Mouse (Mus musculus) heart, embryonic 11.5 days (tissue): ENCODE measurements around the gene Hspb11. TPM values are rescaled to one million over a fixed set of nuclear protein-coding genes. Genes with fewer than 3 reads are reported as not detected.

ENCODE experiments used
- ATAC-seq: fragments of 200-750 bp; cut with Nextera tagmentation; replicated peaks from 2 replicates; pipeline ENCODE4 v1.8.0; 2017; ENCODE audit warnings: moderate library complexity; ENCODE audit not compliant: insufficient number of reproducible peaks, low FRiP score, low TSS enrichment
- H3K27ac ChIP-seq: fragments of 300-500 bp; sonication (generic); 2 replicates; pipeline ENCODE4 v1.5.1; 2014; ENCODE audit warnings: mild to moderate bottlenecking, low read depth, low read length
- H3K27me3 ChIP-seq: fragments of 300-500 bp; sonication (generic); 2 replicates; pipeline ENCODE4 v1.6.1; 2014; ENCODE audit warnings: mild to moderate bottlenecking, low read length, mixed read lengths; ENCODE audit not compliant: control insufficient read depth, insufficient read depth
- H3K36me3 ChIP-seq: fragments of 300-500 bp; sonication (generic); 2 replicates; pipeline ENCODE4 v1.6.1; 2014; ENCODE audit warnings: mild to moderate bottlenecking, low read length, moderate library complexity, mixed read lengths; ENCODE audit not compliant: control insufficient read depth, insufficient read depth
- H3K4me1 ChIP-seq: fragments of 300-500 bp; sonication (generic); 2 replicates; pipeline ENCODE4 v1.6.1; 2014; ENCODE audit warnings: low read length; ENCODE audit not compliant: control insufficient read depth, insufficient read depth
- H3K4me2 ChIP-seq: fragments of 300-500 bp; sonication (generic); 2 replicates; pipeline ENCODE4 v1.6.1; 2014; ENCODE audit warnings: mild to moderate bottlenecking, moderate library complexity
- H3K4me3 ChIP-seq: fragments of 300-500 bp; sonication (generic); 2 replicates; pipeline ENCODE4 v1.5.1; 2014; ENCODE audit warnings: low read depth, low read length
- H3K9ac ChIP-seq: fragments of 300-500 bp; sonication (generic); 2 replicates; pipeline ENCODE4 v1.6.1; 2014; ENCODE audit warnings: mild to moderate bottlenecking, low read depth, low read length, moderate library complexity
- H3K9me3 ChIP-seq: fragments of 300-500 bp; sonication (generic); replicated peaks from 2 replicates; pipeline ENCODE4 v1.6.1; 2016; ENCODE audit warnings: low read length; ENCODE audit not compliant: control insufficient read depth
- WGBS: fragments of 180-500 bp; shearing (Covaris S2); extraction: QIAGEN DNeasy Blood & Tissue Kit; methylation state at CpG from one replicate; pipeline ENCODE4 v1.1.7; 2014; ENCODE audit not compliant: insufficient replicate concordance; 5-methylcytosine and 5-hydroxymethylcytosine counted together
- polyA plus RNA-seq: library from polyadenylated mRNA; unstranded; fragments of >200 nt; fragmentation: Nextera tagmentation; extraction: Ambion mirVana; gene quantifications from 2 replicates; pipeline ENCODE4 v1.2.1, GENCODE M21; 2014

Gene Hspb11
- polyA plus RNA-seq, 1 experiment from 2014 or later, result 38.7 TPM

DNA sequence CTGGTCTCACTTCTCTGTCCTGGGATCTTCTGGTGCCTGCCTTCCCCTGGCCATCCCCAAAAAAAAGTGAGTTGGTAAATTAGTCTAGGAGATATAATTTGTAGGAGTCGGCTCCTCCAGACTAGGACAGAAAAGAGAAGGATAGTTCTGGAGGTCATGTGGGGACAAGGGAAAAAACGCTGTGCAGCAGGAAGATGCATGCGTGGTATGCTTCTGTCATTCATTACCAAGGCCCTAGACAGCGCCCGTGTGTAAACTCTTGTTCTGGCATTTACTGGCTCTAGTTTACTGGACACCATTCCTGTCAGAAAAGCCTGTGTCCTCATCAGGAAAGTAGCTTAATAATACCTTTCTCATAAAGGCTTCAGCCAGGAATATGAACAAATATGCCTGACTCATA lies 21.1 kb downstream of the Hspb11 start:
- ATAC-seq, result no peak
- Histone ChIP-seq H3K9me3 (no peaks in the 10 kb centered on the region), H3K4me1 (no peaks in the 10 kb centered on the region), H3K27ac (no peak overlapping the region), H3K36me3 (no peaks in the 10 kb centered on the region), H3K9ac (no peak overlapping the region), H3K4me3 (no peak overlapping the region), H3K4me2 (no peak overlapping the region), H3K27me3 (no peaks in the 10 kb centered on the region)
- 66% methylated on average over 5 of the region's 5 CpGs for WGBS

DNA sequence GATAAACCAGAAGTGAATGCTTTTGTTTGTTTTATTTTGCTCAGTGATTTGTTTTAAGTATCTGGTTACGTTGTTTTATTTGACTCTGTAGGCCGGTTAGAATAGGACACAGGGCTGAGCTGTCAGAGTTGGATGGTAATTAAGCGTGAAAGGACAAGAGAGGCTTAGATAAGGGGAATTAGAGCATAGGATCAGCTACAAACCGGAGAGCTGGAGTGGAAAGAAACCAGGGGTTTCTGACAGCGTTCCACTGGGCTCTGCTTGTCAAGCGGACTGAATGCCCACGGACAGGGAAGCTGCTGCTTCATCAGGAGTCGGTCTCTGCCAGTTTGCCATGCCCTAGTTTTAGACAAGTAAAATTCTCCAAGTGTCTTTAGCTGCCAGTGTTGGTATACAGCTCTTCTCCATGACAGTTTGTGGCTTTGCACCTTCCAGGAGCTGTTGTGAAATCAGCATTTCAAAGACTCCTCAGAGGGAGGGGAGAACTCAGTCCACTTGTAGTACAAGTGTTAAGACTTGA lies 24.9 kb downstream of the Hspb11 start:
- 18% methylated on average over 8 of the region's 8 CpGs for WGBS
- Histone ChIP-seq H3K4me1 (no peaks in the 10 kb centered on the region), H3K4me2 (peak overlapping the region; percentile 14; the same call in 1 of the 2 replicates), H3K27ac (no peak overlapping the region), H3K27me3 (no peaks in the 10 kb centered on the region), H3K36me3 (no peaks in the 10 kb centered on the region; the same call in 1 of the 2 replicates), H3K9me3 (no peaks in the 10 kb centered on the region), H3K4me3 (no peak overlapping the region), H3K9ac (no peak overlapping the region)
- no peak for ATAC-seq

- Histone ChIP-seq H3K27me3 (no peaks in the 10 kb centered on the region), H3K4me1 (no peaks in the 10 kb centered on the region)
- 65% methylated on average over 7 of the region's 7 CpGs for whole genome bisulfite sequencing
These were observed 27.6 kb downstream of the Hspb11 start for GRCm38 (mm10) chr4:107280843-107281475.

DNA sequence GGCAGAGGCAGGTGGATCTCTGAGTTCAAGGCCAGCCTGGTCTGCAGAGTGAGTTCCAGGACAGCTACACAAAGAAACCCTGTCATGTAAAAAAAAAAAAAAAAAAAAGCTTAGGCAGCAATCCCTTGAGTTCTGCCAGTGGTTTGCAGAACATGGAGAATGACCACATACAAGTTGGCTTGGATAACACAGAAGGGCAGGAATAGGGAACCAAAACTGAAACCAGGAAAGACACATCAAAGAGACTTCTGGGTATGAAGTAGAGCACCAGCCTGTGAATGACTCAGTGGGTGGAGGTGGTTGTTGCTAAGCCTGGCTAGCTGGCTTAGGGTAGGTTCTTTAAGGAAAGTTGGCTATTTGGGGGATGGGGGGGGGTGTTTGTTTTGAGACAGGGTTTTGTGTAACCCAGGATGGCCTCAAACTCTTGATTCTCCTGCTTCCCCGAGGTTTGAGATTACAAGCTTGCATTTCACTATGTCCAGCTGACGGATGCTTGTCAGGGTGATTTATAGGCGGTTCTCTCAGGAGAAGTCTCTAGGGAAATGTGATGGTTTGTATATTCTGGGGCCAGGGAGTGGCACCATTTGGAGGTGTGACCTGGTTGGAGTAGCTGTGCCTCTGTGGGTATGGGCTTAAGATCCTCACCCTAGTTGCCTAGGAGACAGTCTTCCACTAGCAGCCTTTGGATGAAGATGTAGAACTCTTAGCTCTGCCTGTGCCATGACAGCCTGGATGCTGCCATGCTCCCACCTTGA lies 32.2 kb downstream of the Hspb11 start:
- Histone ChIP-seq H3K4me1 (no peaks in the 10 kb centered on the region), H3K4me2 (no peak overlapping the region), H3K27me3 (no peaks in the 10 kb centered on the region), H3K9ac (no peak overlapping the region), H3K27ac (no peak overlapping the region), H3K36me3 (no peaks in the 10 kb centered on the region; the same call in 1 of the 2 replicates), H3K9me3 (no peaks in the 10 kb centered on the region), H3K4me3 (no peak overlapping the region)
- 66% methylated on average over 3 of the region's 3 CpGs for WGBS
- ATAC-seq, result no peak

More at GRCm38 (mm10) chr4:107280843-107281475, 27.6 kb downstream of the Hspb11 start:
- no peak overlapping the region for H3K4me3 ChIP-seq
- H3K4me2 ChIP-seq, result no peak overlapping the region
- H3K9me3 ChIP-seq, result no peaks in the 10 kb centered on the region
- H3K9ac ChIP-seq, result no peak overlapping the region
- H3K27ac ChIP-seq, result no peak overlapping the region
- H3K36me3 ChIP-seq, result no peaks in the 10 kb centered on the region; the same call in 1 of the 2 replicates
- ATAC-seq, result no peak

GRCm38 (mm10) chr4:107286386-107286785 lies 33.0 kb downstream of the Hspb11 start:
- H3K4me3 ChIP-seq, result no peak overlapping the region
- no peaks in the 10 kb centered on the region for H3K4me1 ChIP-seq
- no peaks in the 10 kb centered on the region for H3K9me3 ChIP-seq
- ATAC-seq, result no peak
- H3K36me3 ChIP-seq, result no peaks in the 10 kb centered on the region
- no peaks in the 10 kb centered on the region for H3K27me3 ChIP-seq
- no peak overlapping the region for H3K27ac ChIP-seq
- H3K4me2 ChIP-seq, result no peak overlapping the region
- 84% methylated on average over 8 of the region's 8 CpGs for WGBS
- no peak overlapping the region for H3K9ac ChIP-seq

- H3K36me3 ChIP-seq, result no peaks in the 10 kb centered on the region
- no peaks in the 10 kb centered on the region for H3K27me3 ChIP-seq
- ATAC-seq, result no peak
- no peak overlapping the region for H3K4me2 ChIP-seq
- H3K4me3 ChIP-seq, result no peak overlapping the region
- H3K9ac ChIP-seq, result no peak overlapping the region
- peaks cover 6% of the 10 kb centered on the region; the same call in 1 of the 2 replicates for H3K4me1 ChIP-seq
- WGBS, result 87% methylated on average over 2 of the region's 2 CpGs
- no peaks in the 10 kb centered on the region for H3K9me3 ChIP-seq
- no peak overlapping the region for H3K27ac ChIP-seq
These were observed 34.1 kb downstream of the Hspb11 start for GRCm38 (mm10) chr4:107287517-107287916.

DNA sequence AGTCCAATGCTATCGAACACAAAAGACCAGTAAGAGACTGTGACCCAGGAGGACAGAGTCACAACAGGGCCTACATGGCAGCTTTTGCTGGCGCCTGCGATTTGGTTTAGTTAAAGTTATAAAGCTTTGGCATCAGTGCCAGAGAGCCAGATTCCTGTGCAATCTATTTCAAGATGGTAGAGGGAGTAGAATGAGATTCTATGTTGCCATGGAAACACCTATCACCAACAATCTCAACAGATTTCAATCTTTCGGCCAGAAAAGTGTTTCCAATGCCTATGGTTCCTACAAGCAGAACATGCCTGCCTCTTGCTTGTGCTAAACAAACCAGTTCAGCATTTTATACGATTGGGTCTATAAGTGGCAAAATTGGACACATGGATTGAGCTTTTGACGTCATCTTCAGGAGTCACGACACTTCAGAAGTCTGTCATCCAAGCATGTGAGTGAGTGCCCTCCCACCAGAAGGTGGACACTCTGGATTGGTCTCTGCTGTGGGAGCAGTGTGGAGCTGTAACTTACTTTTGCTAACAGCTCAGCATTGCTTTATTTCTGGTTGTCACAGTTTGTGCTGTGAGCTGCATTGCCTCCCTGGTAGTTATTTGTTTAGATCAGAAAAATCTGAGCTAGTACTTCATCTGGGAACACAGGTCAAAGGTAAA lies 38.3 kb downstream of the Hspb11 start:
- no peak overlapping the region for H3K27ac ChIP-seq
- H3K9ac ChIP-seq, result no peak overlapping the region
- peaks cover 6% of the 10 kb centered on the region; the same call in 1 of the 2 replicates for H3K4me1 ChIP-seq
- no peak for ATAC-seq
- H3K4me3 ChIP-seq, result no peak overlapping the region
- no peaks in the 10 kb centered on the region for H3K36me3 ChIP-seq
- no peaks in the 10 kb centered on the region for H3K27me3 ChIP-seq
- no peak overlapping the region for H3K4me2 ChIP-seq
- no peaks in the 10 kb centered on the region for H3K9me3 ChIP-seq
- WGBS, result 78% methylated on average over 7 of the region's 7 CpGs

DNA sequence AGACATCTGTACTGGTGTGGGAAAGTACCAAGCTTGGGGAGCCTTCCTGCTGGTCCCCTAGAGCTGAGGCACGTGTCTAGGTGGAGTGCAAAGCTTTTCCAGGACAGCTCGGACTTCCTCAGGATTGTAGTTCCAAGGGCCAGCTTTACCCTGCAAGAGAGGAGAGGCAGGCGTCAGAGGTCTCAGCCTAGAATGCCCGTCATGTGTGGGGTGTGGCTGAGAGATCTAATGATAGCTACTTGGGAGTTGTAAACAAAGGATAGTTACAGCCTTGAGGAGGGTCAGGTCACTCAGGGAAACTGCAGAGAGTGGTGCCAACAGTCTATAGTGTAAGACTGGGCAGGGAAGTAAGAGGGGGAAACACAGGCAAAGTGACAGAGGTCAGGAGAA lies 38.9 kb downstream of the Hspb11 start:
- H3K9ac ChIP-seq, result no peak overlapping the region; the same call in 1 of the 2 replicates
- H3K9me3 ChIP-seq, result no peaks in the 10 kb centered on the region
- ATAC-seq, result no peak
- no peak overlapping the region for H3K4me2 ChIP-seq
- no peak overlapping the region for H3K27ac ChIP-seq
- no peaks in the 10 kb centered on the region for H3K36me3 ChIP-seq
- WGBS, result 37% methylated on average over 4 of the region's 4 CpGs
- no peaks in the 10 kb centered on the region for H3K27me3 ChIP-seq
- peaks cover 6% of the 10 kb centered on the region; the same call in 1 of the 2 replicates for H3K4me1 ChIP-seq
- H3K4me3 ChIP-seq, result no peak overlapping the region
